Mouse (Mus musculus) adrenal gland, adult 8-10 months (tissue): ENCODE results near the gene Dgkh. TPM values are rescaled to one million over a fixed set of nuclear protein-coding genes. Genes with fewer than 3 reads are reported as not detected.
A peak's percentile ranks its signal among the peaks of the same experiment; 100 is the strongest.

Experiments used
- DNase-seq: peaks from one replicate; pipeline ENCODE4 v3.0.0; 2022
- total RNA-seq, 4 experiments: library from RNA; stranded (reverse); gene quantifications; 2 replicates each; pipeline ENCODE4 v1.2.4; 2022

The Dgkh gene
- total RNA-seq, 4 experiments from 2014 or later, result 5.9 to 18.9 (median 10.0) TPM

- no peak for DNase-seq
Measured at GRCm38 (mm10) chr14:78669986-78670385, 62.6 kb downstream of the Dgkh start.

- peak; percentile 42 for DNase-seq
Measured at GRCm38 (mm10) chr14:78668291-78668690, 64.3 kb downstream of the Dgkh start.

GRCm38 (mm10) chr14:78667763-78668162, 64.8 kb downstream of the Dgkh start:
- DNase-seq, result no peak

DNA sequence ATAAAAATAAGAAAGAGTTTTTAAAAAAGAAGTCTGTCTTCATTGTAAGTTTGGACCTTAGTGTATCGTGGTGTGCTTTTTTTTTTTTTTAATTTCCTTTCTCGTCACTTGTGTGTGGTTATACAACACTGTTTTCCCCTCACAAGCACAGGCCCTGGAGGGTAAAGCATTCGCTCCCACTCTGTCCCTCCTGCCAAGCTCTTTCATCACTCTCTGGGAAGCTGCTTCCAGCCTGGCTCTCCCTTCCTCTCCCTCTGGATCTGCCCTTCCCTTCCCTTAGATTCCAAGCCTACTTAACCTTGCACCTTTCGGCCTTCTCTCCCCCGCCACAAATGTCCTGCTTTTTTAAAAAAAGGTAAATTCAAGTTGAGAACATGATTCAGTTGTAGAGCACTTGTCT, 69.9 kb downstream of the Dgkh start:
- no peak for DNase-seq

DNA sequence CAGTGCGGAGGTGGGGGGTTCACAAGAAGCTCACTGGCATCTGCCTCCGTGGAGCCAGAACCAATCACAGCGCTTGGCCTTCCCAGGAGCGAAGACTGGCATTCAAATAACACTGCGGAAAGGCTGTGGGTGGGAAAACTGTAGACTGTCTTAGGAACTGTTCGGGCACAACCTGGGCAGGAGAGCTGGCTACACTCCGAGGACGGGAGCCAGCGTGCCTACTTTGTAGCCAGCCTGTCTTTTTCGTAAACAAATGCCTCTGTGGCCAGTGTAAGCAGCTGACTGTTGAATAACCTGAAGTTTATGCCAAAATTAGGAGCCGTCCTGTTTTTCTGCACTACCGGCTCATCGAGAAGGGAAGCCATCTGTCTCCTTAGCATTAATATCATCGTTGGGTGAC, 71.1 kb downstream of the Dgkh start:
- no peak for DNase-seq

- DNase-seq, result no peak
Measured at GRCm38 (mm10) chr14:78658697-78659096, 73.9 kb downstream of the Dgkh start.

GRCm38 (mm10) chr14:78656832-78657626, 75.5 kb downstream of the Dgkh start:
- no peak for DNase-seq

DNA sequence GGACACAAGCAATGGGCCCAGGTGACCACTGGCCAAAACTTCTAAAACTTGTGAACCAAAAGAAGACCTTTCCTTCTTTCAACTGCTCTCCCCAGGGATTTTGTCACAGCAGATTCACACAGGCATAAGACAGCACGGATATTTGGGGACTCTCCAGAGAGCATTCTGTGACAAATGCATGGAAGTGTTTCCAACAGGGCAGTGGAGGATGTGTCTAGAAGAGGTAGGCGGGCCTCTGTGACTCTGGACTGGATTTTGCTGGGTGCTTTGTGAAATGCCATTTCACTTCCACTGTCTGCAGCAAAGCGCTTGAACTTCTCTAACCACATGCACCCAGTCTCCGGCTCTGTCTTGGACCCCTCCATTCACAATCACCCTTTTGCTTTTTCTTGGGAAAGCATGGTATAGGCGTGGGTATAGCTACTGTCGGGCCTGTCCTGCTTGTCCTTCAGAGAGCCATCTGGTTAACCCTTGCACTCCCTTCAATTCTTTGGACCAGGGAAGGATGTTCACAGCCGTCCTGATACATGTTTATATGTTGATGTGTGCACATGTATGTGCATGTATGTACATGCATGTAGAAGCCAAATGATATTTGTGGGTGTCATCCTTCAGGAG, 77.5 kb downstream of the Dgkh start:
- no peak for DNase-seq

DNA sequence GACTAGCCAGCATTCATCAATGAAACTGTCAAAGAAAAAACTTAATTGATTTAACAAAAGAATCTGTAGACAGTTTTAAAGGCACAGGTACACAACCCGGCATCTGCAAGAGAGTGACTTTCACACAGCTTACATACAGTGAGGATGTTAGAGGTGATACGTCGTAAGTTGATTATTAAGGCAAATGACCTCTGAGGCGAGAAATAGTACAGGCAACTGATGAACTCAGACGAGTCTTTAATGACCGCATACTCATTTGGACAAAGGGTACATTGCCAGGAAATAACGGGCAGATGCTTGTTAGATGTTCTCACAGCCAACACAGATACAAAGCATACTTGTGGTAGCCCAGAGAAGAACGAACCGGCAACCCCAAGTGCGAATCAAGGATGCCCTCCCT, 78.4 kb downstream of the Dgkh start:
- no peak for DNase-seq

- no peak for DNase-seq
Measured at GRCm38 (mm10) chr14:78653333-78653732, 79.2 kb downstream of the Dgkh start.

DNA sequence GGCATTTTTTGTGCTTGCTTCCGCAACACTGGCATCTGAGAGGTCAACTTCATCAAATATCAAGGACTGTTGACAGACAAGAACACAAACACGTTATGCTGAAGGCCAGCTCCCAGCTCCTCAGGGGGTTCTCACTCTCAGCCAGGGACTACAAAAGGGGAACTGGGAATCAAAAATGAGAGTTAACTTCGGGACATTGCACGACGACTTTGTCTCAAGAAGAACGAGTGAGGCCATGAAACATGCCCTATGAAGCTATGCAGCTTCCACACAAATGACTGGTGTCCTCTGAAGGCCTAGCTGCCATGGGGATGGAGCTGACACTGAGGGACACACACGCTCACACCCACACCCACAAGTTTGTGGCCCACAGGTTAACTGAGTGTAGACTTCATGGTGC, 80.9 kb downstream of the Dgkh start:
- DNase-seq, result no peak

GRCm38 (mm10) chr14:78650379-78651095, 82.0 kb downstream of the Dgkh start:
- DNase-seq, result no peak

- no peak for DNase-seq
Measured at GRCm38 (mm10) chr14:78649525-78650274, 82.9 kb downstream of the Dgkh start.

GRCm38 (mm10) chr14:78645622-78646021, 87.0 kb downstream of the Dgkh start:
- DNase-seq, result no peak

GRCm38 (mm10) chr14:78641314-78641713, 91.3 kb downstream of the Dgkh start:
- DNase-seq, result no peak

- no peak for DNase-seq
Measured at GRCm38 (mm10) chr14:78639691-78640090, 92.9 kb downstream of the Dgkh start.

GRCm38 (mm10) chr14:78635612-78636400, 96.8 kb downstream of the Dgkh start:
- no peak for DNase-seq

GRCm38 (mm10) chr14:78632747-78633146, 99.8 kb downstream of the Dgkh start:
- no peak for DNase-seq

GRCm38 (mm10) chr14:78630923-78631875, 101.4 kb downstream of the Dgkh start:
- no peak for DNase-seq

GRCm38 (mm10) chr14:78627516-78628275, 104.9 kb downstream of the Dgkh start:
- no peak for DNase-seq
